Mouse (Mus musculus) thymus, adult 2 months (tissue): ENCODE measurements around the gene Olfr823. TPM values are rescaled to one million over a fixed set of nuclear protein-coding genes. Genes with fewer than 3 reads are reported as not detected.
"Not testable (repeated sequence)": the region's sequence is repeated elsewhere in the genome, so short reads cannot be mapped to it uniquely, and the experiment has no call there.

Experiments
- DNase-seq: peaks from one replicate; pipeline ENCODE4 v3.0.0; 2021
- H3K27ac ChIP-seq: fragments of 200-500 bp; 2 replicates; pipeline ENCODE4 v1.5.1; 2012; ENCODE audit warnings: low read length, control low read depth; ENCODE audit not compliant: control insufficient read depth, insufficient read depth
- H3K27me3 ChIP-seq: fragments of 200-500 bp; 2 replicates; pipeline ENCODE4 v1.6.1; 2012; ENCODE audit warnings: mild to moderate bottlenecking, low read length, moderate library complexity, mixed read lengths; ENCODE audit not compliant: control insufficient read depth, insufficient read depth
- H3K36me3 ChIP-seq: fragments of 200-500 bp; 2 replicates; pipeline ENCODE4 v1.6.1; 2012; ENCODE audit warnings: mild to moderate bottlenecking, low read length, moderate library complexity; ENCODE audit not compliant: control insufficient read depth, insufficient read depth
- H3K4me1 ChIP-seq: fragments of 200-500 bp; replicated peaks from 2 replicates; pipeline ENCODE4 v1.6.1; 2012; ENCODE audit warnings: low read length; ENCODE audit not compliant: control insufficient read depth, insufficient read depth
- H3K4me3 ChIP-seq: fragments of 200-500 bp; 2 replicates; pipeline ENCODE4 v1.5.1; 2012; ENCODE audit warnings: mild to moderate bottlenecking, low read length, control low read depth, moderate library complexity; ENCODE audit not compliant: control insufficient read depth, insufficient read depth
- CTCF ChIP-seq: fragments of 200-500 bp; IDR thresholded peaks from 2 replicates; pipeline ENCODE4 v1.5.1; 2012; ENCODE audit warnings: mild to moderate bottlenecking, control low read depth, low read length, moderate library complexity, borderline replicate concordance; ENCODE audit not compliant: control insufficient read depth, poor library complexity, insufficient read depth; ENCODE audit errors: extremely low read depth
- POLR2A ChIP-seq: fragments of 200-500 bp; IDR thresholded peaks from 2 replicates; pipeline ENCODE4 v1.6.1; 2012; ENCODE audit warnings: mild to moderate bottlenecking, low read length, control low read depth, moderate library complexity; ENCODE audit not compliant: control insufficient read depth, poor library complexity, insufficient read depth; ENCODE audit errors: extremely low read depth
- WGBS: fragments of 180-500 bp; shearing (Covaris S2); methylation state at CpG from one replicate; pipeline ENCODE4 v1.1.7; 2018; 5-methylcytosine and 5-hydroxymethylcytosine counted together
- polyA plus RNA-seq: library from polyadenylated mRNA; depleted of rRNA; stranded (reverse); fragments of >200 nt; gene quantifications from 2 replicates; pipeline ENCODE4 v1.2.3, GENCODE M21; 2012; rRNA removed

Olfr823 gene
- not detected in 2 replicates for polyA plus RNA-seq

DNA sequence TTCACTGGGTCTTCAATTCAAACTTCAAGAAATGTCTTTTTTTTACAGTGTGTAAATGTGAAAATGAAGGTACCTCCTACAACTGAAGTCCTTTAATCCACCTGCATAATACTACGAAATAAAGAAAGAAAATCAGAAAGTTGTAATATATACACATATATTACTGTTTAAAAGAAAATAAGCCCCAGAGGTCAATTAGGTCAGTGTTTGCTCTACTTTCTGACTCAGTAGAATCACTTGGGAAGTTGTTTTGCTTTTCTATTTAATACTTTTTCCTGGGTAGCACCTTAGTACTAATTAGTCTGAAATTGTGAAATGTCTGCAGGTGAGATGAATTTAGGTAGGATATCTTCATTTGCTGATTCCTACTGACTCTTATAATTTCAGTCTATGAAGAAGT lies at the start of gene Olfr823:
Gene Olfr823 (minus strand): TSS at position 101 of the 400 bp plus-strand sequence.
- H3K36me3 ChIP-seq, H3K27ac ChIP-seq, H3K4me3 ChIP-seq, H3K27me3 ChIP-seq, DNase-seq, H3K4me1 ChIP-seq: not testable (repeated sequence)
- WGBS, result 92% methylated on average over 1 of the region's 1 CpGs

DNA sequence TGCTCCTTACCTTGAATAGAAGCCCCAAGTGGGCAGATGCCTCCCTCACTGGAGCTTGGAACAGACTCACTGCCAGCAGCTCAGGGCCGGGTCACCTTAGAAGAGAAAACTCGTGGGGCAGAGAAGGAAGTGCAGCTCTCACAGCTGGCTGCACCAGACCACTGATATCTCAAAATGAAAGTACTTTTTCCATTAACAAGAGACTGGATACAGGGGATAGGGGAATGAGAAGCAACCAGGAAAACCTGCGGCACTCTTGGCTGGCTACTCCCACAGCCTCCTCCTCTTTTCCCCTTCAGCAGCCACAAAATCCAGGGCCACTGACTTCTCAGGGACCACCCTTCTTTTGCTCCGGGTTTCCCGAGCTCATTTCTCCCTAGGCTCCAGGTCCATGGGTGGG lies 28.9 kb upstream of the Olfr823 start:
- 73% methylated on average over 5 of the region's 5 CpGs for WGBS
- TF ChIP-seq POLR2A, result no peak
- TF ChIP-seq CTCF, result no peak
- H3K4me3 ChIP-seq, result no peak overlapping the region
- H3K36me3 ChIP-seq, result no peaks in the 10 kb centered on the region
- H3K27me3 ChIP-seq, result no peaks in the 10 kb centered on the region
- H3K27ac ChIP-seq, result no peak overlapping the region
- DNase-seq, result no peak
- no peaks in the 10 kb centered on the region for H3K4me1 ChIP-seq

DNA sequence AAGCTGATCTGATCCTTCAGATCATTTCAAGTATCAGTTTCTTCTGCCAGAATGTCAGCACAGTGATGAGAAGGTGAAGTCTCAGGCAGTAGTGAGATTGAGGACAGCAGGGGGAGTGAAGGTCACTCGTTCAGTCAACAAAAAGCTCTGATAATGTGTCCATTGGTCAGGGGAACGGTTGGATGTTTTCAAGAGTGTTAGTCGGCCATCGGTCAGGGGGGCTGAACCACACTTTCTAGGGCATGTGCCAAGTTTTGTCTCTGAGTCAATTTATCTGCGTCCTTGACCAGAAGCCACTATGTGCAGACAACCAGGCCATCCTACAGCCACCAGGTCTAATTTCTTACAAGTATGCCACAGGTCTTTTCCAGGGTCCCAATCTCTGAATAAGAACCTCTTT lies 27.3 kb upstream of the Olfr823 start:
- WGBS, result 90% methylated on average over 5 of the region's 5 CpGs
- H3K36me3 ChIP-seq, H3K4me1 ChIP-seq, H3K27me3 ChIP-seq, H3K4me3 ChIP-seq, H3K27ac ChIP-seq, DNase-seq: not testable (repeated sequence)

DNA sequence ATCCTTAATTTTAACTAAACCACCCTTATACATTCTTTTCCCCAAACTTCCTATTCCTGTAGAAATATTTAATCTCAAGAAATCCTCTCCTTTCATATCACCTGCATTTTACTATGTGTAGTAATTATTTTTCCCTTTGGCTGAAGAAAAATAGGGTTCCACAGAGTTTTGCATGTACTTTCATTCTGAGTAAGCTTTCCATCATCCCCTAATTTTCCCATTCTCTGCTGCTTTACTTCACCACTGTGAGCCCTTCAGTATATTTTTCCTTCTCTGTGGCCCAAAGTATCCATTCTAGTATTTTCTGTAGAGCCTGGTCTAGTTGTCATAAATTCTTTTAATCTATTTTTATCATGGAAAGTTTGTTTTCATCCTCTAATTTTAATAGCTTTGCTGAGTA lies 19.6 kb upstream of the Olfr823 start:
- Histone ChIP-seq H3K4me3 (no peak overlapping the region), H3K36me3 (no peaks in the 10 kb centered on the region), H3K27ac (no peak overlapping the region), H3K27me3 (no peaks in the 10 kb centered on the region), H3K4me1 (no peaks in the 10 kb centered on the region)
- no peak for DNase-seq
- no peak for TF ChIP-seq CTCF
- TF ChIP-seq POLR2A, result no peak

DNA sequence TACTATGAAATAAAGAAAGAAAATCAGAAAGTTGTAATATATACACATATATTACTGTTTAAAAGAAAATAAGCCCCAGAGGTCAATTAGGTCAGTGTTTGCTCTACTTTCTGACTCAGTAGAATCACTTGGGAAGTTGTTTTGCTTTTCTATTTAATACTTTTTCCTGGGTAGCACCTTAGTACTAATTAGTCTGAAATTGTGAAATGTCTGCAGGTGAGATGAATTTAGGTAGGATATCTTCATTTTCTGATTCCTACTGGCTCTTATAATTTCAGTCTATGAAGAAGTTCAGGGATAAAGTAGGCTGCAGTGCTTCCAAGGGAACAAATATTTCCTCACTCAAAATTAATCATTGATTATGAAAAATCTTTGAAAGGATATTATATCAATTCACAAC lies 14.7 kb upstream of the Olfr823 start, which contains the start of gene Olfr824:
Gene Olfr824 (minus strand): TSS at position 101 of the 400 bp plus-strand sequence.
- not testable (repeated sequence) for H3K4me1 ChIP-seq, H3K36me3 ChIP-seq, H3K27me3 ChIP-seq, DNase-seq, H3K4me3 ChIP-seq, H3K27ac ChIP-seq

DNA sequence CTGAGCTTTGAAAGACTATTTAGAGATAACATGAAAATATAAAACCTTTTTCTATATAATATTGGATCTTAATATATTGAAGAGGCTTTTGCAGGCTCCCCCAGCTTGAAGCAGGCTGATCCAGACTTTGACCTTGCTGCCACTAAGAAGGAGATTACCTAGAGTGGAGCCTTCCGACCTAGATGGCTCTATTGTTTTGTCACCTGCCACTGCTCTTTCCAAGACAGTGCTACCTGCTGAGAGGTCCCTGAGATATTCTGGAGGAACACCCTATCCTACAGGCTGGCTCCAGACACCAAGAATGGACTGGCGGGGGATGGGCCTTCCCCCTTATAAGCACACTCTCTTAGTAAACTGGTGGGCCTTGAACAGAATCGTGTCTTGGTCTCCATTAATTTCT lies 862 bp upstream of the Olfr823 start:
- not testable (repeated sequence) for H3K36me3 ChIP-seq, H3K27ac ChIP-seq, H3K4me3 ChIP-seq, DNase-seq, H3K27me3 ChIP-seq, H3K4me1 ChIP-seq
- WGBS, result 84% methylated on average over 3 of the region's 3 CpGs

DNA sequence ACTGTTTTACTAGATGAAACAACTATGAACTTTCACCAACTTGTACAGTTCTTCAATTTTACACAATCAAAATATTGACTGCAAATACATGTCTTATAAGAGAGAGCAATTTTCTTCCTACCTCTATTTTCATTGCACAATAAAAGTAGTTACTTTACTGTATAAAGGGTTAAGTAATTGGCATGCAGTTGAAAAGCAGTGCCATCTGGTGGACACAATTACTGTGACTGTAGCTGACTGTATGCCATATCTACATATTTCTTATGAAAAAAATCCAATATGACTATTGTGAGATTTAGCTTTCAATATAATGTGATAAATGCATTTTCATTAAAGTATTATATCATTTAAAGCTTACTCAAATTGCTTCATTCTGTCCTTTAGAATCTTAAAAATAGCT lies 19.1 kb downstream of the Olfr823 start:
- no peak overlapping the region for H3K4me3 ChIP-seq
- DNase-seq, result no peak
- no peaks in the 10 kb centered on the region for H3K36me3 ChIP-seq
- H3K27me3 ChIP-seq, result no peaks in the 10 kb centered on the region
- H3K4me1 ChIP-seq, result no peaks in the 10 kb centered on the region
- no peak overlapping the region for H3K27ac ChIP-seq
- TF ChIP-seq CTCF (no peak), POLR2A (no peak)

DNA sequence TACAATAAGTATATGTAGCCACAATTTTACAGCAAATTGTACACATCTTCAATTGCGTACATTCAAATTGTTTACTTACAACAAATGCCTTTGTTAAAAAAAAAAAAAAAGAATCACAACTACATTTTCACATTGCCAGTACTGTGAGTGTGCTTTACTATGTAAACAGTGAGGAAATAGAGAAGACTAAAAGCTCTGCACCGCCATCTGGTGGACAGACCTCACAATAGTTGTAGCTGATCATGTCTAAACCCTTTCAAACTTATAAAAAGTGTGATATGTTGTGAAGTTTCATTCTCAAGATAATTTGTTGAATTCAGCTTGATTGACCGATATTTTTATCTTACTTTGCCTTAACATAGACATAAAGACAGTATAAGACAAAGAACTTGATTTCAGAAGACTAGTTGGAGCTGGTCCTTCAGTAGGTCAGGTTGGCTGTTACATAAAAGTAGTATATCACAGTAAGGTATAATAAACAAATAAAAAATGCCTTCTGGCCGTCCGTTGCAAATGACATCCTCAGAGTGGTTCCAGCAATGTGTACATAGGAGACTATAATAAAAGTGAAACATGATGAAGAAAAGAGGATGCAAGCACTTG lies 22.2 kb downstream of the Olfr823 start:
- 23% methylated on average over 5 of the region's 5 CpGs for WGBS
- no peaks in the 10 kb centered on the region for H3K27me3 ChIP-seq
- no peak overlapping the region for H3K4me3 ChIP-seq
- TF ChIP-seq POLR2A (no peak), CTCF (no peak)
- DNase-seq, result peak; percentile 9
- no peak overlapping the region for H3K27ac ChIP-seq
- no peaks in the 10 kb centered on the region for H3K4me1 ChIP-seq
- no peaks in the 10 kb centered on the region for H3K36me3 ChIP-seq
